Mouse (Mus musculus): ENCODE results near the gene Hoxd10. TPM values are rescaled to one million over a fixed set of nuclear protein-coding genes. Genes with fewer than 3 reads are reported as not detected.
A peak's percentile ranks its signal among the peaks of the same experiment; 100 is the strongest.

The Hoxd10 gene
- polyA plus RNA-seq, 1 experiment from 2014 or later = 0.30 TPM

DNA sequence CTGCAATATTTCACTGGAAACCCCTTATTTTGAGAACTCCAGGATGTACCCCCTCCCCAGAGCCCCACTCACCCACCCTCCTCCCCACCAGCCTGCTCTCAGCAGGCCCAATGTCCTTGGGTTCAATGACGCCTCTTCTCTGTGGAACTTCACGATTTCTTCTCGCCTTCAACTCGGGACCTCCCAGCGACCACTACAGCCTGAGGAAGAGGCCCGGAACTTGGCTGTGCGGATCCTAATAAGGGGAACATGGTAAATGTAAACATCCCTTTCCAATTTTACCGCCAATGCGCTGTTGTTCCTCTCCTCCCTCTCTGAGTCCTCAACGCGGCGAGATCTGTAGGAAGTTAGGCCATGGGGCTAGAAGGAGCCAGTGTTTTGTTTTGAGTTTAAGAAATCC is 7.6 kb upstream of the Hoxd10 start:
- H3K4me3 ChIP-seq (ENCODE audit: low read depth, low read length) = no peak overlapping the region
- no peak overlapping the region for H3K27ac ChIP-seq (ENCODE audit: low read depth, low read length)
- H3K27me3 ChIP-seq (replicated peaks; ENCODE audit: control insufficient read depth, insufficient read depth, low read length) = peaks cover 99% of the 10 kb centered on the region
- peaks cover 7% of the 10 kb centered on the region; the same call in 1 of the 2 replicates for H3K4me1 ChIP-seq (replicated peaks; ENCODE audit: control insufficient read depth, insufficient read depth, low read length)
- WGBS = 2% methylated on average over 12 of the region's 12 CpGs
- no peaks in the 10 kb centered on the region for H3K9me3 ChIP-seq (ENCODE audit: control insufficient read depth, low read length)
- no peak for ATAC-seq (replicated peaks; ENCODE audit: low FRiP score)
- H3K36me3 ChIP-seq (ENCODE audit: control insufficient read depth, insufficient read depth, low read length) = no peaks in the 10 kb centered on the region
- H3K4me2 ChIP-seq = no peak overlapping the region
- H3K9ac ChIP-seq (ENCODE audit: low read depth, low read length) = no peak overlapping the region
- peak; percentile 32 for DNase-seq (ENCODE audit: low spot score)

DNA sequence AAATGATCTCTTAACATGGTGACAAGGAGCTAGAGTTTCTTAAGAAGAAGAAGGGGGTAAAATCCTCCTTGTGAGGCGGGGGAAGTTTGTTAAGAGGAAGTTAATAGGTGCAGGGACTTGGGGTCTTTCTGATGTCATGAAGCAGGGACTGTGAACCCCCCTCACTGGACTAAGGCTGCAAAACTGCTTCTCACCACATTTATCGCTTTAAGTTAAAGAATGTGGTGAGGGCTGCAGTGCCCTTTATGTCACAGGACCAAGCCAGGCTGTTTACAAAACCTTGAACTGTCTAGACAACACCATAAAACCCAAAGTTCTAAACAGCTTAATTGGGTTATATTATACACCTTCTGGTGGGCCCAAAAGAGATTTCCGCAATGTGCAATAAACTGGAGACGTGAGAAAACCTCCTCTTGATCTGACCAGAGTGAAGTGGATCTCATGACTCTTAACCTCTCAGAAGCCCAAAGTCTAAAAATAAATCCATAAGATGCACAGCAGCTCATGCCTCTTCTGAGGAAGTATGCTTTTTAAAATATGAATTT is 6.6 kb upstream of the Hoxd10 start:
- peaks cover 7% of the 10 kb centered on the region; the same call in 1 of the 2 replicates for H3K4me1 ChIP-seq (replicated peaks; ENCODE audit: control insufficient read depth, insufficient read depth, low read length)
- H3K4me3 ChIP-seq (ENCODE audit: low read depth, low read length) = no peak overlapping the region
- no peak for DNase-seq (ENCODE audit: low spot score)
- WGBS = 18% methylated on average over 4 of the region's 4 CpGs
- H3K9me3 ChIP-seq (ENCODE audit: control insufficient read depth, low read length) = no peaks in the 10 kb centered on the region
- peaks cover 99% of the 10 kb centered on the region for H3K27me3 ChIP-seq (replicated peaks; ENCODE audit: control insufficient read depth, insufficient read depth, low read length)
- H3K36me3 ChIP-seq (ENCODE audit: control insufficient read depth, insufficient read depth, low read length) = no peaks in the 10 kb centered on the region
- H3K9ac ChIP-seq (ENCODE audit: low read depth, low read length) = no peak overlapping the region
- H3K27ac ChIP-seq (ENCODE audit: low read depth, low read length) = no peak overlapping the region
- no peak for ATAC-seq (replicated peaks; ENCODE audit: low FRiP score)
- H3K4me2 ChIP-seq = no peak overlapping the region

DNA sequence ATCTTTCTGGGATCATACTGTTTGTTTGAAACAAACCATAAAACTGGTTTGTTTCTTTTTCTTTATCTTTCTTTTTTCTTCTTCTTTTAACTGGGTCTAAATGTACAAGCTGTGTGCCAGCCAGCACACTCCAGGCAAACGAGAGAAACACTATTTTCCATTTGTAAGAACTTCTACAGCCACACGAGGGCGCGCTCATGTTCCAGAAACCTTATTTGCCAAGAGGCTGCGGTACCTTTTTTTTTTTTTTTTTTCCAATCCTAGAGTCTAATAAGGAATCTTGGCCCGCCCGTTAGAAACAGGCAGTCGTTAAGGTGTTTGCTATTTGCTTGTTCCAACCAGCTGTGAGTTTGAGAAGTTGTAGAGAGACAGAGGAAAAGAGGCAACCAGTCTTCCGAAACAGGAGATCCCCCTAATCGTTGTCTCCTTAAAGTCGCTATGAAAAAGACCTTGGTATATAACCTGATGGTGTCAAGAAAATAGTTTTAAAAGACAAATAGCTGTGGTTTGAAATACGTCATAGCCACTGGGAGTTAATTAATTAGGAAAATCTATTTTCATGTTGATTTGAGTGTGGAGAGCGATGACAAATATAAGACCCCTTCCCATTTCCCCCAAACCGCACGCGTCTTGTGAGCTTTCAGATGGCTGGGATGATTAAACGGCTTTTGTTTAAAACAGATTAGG is 5.3 kb upstream of the Hoxd10 start:
- Histone ChIP-seq H3K9ac (ENCODE audit: low read depth, low read length) (no peak overlapping the region), H3K4me1 (replicated peaks; ENCODE audit: control insufficient read depth, insufficient read depth, low read length) (peaks cover 7% of the 10 kb centered on the region; the same call in 1 of the 2 replicates), H3K27ac (ENCODE audit: low read depth, low read length) (no peak overlapping the region), H3K36me3 (ENCODE audit: control insufficient read depth, insufficient read depth, low read length) (no peaks in the 10 kb centered on the region), H3K4me2 (no peak overlapping the region), H3K9me3 (ENCODE audit: control insufficient read depth, low read length) (no peaks in the 10 kb centered on the region), H3K4me3 (ENCODE audit: low read depth, low read length) (no peak overlapping the region), H3K27me3 (replicated peaks; ENCODE audit: control insufficient read depth, insufficient read depth, low read length) (peaks cover 97% of the 10 kb centered on the region)
- peak; percentile 61 for DNase-seq (ENCODE audit: low spot score)
- 6% methylated on average over 17 of the region's 17 CpGs for WGBS
- ATAC-seq (replicated peaks; ENCODE audit: low FRiP score) = no peak

DNA sequence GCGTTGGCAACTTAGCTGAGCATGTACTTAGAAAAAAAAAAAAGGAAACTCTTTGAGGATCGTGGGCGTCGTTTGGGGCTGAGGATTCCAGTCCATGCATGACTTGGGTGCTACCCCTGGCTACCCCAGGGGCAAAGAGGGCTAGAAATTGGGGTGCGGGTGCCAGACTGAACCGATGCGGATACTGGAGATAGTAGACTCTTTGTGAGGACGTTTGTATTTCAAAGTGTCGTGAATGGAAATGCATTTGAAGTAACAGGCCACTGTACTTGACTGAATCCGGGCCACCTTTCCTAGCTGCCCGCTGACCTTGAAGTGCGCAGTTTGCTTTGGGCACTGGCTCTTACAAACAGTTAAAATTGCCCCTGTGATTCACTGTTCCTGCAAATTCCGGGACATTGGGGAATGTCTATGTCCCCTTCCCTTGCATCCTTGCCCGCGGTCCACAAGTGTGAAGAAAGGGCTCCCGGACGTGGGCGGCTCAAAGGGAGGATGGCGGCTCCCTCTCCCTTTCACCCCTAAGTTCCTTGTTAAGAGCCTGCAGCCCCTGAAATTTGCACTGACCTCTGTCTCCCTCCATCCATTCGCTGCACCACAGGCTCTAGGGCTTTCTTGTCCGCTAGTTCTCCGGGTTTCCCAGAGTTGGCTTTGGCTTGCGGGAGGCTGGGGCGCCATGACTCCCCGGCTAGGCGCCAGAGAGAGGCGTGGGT is 4.6 kb upstream of the Hoxd10 start:
- Histone ChIP-seq H3K9me3 (ENCODE audit: control insufficient read depth, low read length) (no peaks in the 10 kb centered on the region), H3K27ac (ENCODE audit: low read depth, low read length) (no peak overlapping the region), H3K9ac (ENCODE audit: low read depth, low read length) (no peak overlapping the region), H3K36me3 (ENCODE audit: control insufficient read depth, insufficient read depth, low read length) (no peaks in the 10 kb centered on the region), H3K4me1 (replicated peaks; ENCODE audit: control insufficient read depth, insufficient read depth, low read length) (peaks cover 4% of the 10 kb centered on the region; the same call in 1 of the 2 replicates), H3K4me2 (no peak overlapping the region), H3K4me3 (ENCODE audit: low read depth, low read length) (no peak overlapping the region), H3K27me3 (replicated peaks; ENCODE audit: control insufficient read depth, insufficient read depth, low read length) (peaks cover 97% of the 10 kb centered on the region)
- DNase-seq (ENCODE audit: low spot score) (peak; percentile 30), ATAC-seq (replicated peaks; ENCODE audit: low FRiP score) (no peak)
- 1% methylated on average over 27 of the region's 27 CpGs for WGBS

DNA sequence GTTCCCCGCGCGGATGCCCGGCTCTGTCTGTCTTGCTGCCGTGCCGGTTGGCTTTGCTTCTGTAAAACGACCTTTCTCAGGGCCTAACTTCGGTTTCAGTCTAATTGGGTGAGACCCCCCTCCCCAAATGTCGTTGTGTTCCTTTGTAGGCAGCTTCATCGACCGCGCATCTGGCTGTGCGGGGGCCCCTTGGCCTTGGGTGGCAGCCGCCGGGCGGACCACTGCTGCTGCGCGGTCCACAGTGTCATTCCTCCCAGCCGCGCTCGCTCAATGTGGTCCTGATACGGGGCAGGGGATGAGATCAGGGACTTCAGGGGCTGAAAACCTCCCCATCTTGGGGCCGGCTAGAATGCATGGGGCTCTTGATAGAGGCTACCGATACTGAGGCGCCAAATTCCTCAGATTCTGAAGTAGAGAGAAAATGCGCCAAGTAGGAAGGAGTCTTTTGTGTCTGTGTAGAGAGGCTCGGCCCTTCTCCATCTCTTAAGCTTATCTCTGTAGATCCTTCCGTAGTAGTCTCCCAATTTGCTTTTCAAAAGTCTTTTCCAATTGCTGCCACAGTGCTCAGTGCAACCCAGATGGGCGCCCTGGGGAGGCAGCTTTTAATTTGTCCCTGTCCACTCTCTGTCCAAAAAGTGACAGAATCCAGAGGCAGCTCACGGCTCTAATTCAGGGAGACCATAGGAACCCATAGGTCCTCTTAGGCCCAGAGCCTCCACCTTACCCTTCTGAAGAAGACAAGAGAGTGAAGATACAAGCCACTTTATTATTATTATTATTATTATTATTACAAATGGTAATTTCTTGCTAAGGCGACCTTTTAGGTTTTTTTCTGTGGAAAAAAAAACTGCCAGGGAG is 3.8 kb upstream of the Hoxd10 start:
- Histone ChIP-seq H3K27ac (ENCODE audit: low read depth, low read length) (no peak overlapping the region), H3K27me3 (replicated peaks; ENCODE audit: control insufficient read depth, insufficient read depth, low read length) (peaks cover 97% of the 10 kb centered on the region), H3K4me3 (ENCODE audit: low read depth, low read length) (no peak overlapping the region), H3K9me3 (ENCODE audit: control insufficient read depth, low read length) (no peaks in the 10 kb centered on the region), H3K36me3 (ENCODE audit: control insufficient read depth, insufficient read depth, low read length) (no peaks in the 10 kb centered on the region), H3K4me2 (no peak overlapping the region), H3K4me1 (replicated peaks; ENCODE audit: control insufficient read depth, insufficient read depth, low read length) (no peaks in the 10 kb centered on the region), H3K9ac (ENCODE audit: low read depth, low read length) (no peak overlapping the region)
- DNase-seq (ENCODE audit: low spot score) (peak; percentile 33), ATAC-seq (replicated peaks; ENCODE audit: low FRiP score) (no peak)
- 2% methylated on average over 31 of the region's 31 CpGs for WGBS

DNA sequence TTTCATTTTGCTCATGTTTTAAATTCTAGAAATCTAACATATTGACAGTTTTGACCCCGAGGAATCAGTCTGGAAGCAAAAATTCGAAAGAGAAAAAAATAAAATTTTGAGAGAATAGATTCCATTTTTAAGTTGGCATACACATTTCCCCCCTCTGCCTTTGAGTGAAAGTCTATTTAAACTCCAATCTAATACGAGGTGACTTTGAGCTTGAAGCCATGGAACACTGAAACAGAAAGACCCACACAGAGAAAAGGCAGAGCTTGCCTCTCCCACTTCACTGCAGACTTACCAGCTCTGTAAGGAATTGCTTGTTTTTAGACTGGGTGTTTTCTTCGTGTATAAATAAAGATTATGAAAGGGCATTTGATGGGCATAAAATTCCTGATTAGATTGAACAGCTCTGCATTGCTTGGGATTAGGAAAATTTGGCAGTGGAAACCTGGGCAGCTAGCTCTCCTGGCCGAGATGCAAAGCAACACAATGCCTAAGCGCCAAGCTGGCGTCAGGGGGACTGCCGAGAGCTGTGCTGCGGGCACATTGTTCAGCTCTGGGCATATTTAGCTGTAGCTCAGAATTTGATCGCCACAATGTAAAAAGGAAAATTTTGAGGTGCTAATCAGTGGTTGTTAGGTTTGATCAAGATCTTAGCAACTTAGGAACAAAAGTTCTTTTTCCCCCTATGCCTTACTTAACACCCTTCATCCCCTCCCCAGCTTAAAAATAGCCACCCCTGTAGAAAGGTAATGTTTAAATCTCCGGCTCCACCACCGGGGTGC is 2.7 kb upstream of the Hoxd10 start:
- DNase-seq (ENCODE audit: low spot score) = peak; percentile 32

DNA sequence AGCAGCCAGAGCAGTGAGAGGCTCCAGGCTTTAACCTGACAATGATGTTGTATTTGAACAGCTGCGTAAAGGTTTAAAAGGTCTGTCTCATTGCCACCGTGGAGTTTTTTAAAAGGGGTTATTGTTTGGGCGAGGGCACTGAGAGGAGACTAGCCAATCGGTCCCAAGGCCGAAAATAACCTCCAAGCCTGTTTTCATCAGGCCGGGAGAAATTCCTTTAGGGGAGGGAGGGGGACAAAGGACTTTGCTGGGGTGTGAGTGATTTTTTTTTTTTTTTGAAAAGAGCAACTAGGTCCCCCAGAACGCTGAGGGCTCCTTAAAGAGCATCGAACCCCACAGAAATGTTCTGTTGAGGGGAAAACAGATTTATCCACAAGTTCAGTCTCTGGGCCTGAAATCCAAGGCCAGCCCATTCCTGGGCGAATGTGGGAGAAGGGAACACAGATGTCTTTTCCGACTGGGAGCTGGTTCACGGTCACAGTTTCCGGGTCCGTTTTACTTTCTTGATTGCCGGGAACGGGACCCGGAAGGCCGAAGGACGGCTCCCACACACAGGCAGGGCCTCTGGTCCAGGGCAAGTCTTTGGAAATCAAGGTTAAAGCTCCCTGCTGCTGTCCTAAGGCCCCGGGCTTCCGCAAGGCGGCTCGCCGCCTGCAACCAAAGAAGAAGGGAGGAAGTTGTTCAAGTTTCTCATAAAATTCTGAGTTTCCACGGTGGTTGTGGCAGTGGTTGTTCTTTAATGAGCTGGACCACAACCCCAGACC is 2.0 kb upstream of the Hoxd10 start:
- H3K4me1 ChIP-seq (replicated peaks; ENCODE audit: control insufficient read depth, insufficient read depth, low read length) = no peaks in the 10 kb centered on the region
- WGBS = 2% methylated on average over 24 of the region's 24 CpGs
- H3K27ac ChIP-seq (ENCODE audit: low read depth, low read length) = no peak overlapping the region
- no peaks in the 10 kb centered on the region for H3K36me3 ChIP-seq (ENCODE audit: control insufficient read depth, insufficient read depth, low read length)
- DNase-seq (ENCODE audit: low spot score) (no peak), ATAC-seq (replicated peaks; ENCODE audit: low FRiP score) (no peak)
- H3K4me3 ChIP-seq (ENCODE audit: low read depth, low read length) = no peak overlapping the region
- H3K27me3 ChIP-seq (replicated peaks; ENCODE audit: control insufficient read depth, insufficient read depth, low read length) = peaks cover 97% of the 10 kb centered on the region
- H3K9me3 ChIP-seq (ENCODE audit: control insufficient read depth, low read length) = no peaks in the 10 kb centered on the region
- no peak overlapping the region for H3K9ac ChIP-seq (ENCODE audit: low read depth, low read length)
- H3K4me2 ChIP-seq = no peak overlapping the region

More for the DNA sequence above, 2.7 kb upstream of the Hoxd10 start:
- H3K27me3 ChIP-seq (replicated peaks; ENCODE audit: control insufficient read depth, insufficient read depth, low read length) = peaks cover 97% of the 10 kb centered on the region
- WGBS = 5% methylated on average over 12 of the region's 12 CpGs
- H3K9me3 ChIP-seq (ENCODE audit: control insufficient read depth, low read length) = no peaks in the 10 kb centered on the region
- no peak overlapping the region for H3K4me2 ChIP-seq
- no peaks in the 10 kb centered on the region for H3K36me3 ChIP-seq (ENCODE audit: control insufficient read depth, insufficient read depth, low read length)
- H3K9ac ChIP-seq (ENCODE audit: low read depth, low read length) = no peak overlapping the region
- no peak overlapping the region for H3K27ac ChIP-seq (ENCODE audit: low read depth, low read length)
- H3K4me1 ChIP-seq (replicated peaks; ENCODE audit: control insufficient read depth, insufficient read depth, low read length) = no peaks in the 10 kb centered on the region
- no peak overlapping the region for H3K4me3 ChIP-seq (ENCODE audit: low read depth, low read length)
- ATAC-seq (replicated peaks; ENCODE audit: low FRiP score) = no peak
